Mouse (Mus musculus) adrenal gland, adult 2 months (tissue): Measurements from ENCODE around the gene Gucy2f. TPM values are rescaled to one million over a fixed set of nuclear protein-coding genes. Genes with fewer than 3 reads are reported as not detected.
"Not testable (repeated sequence)": the region's sequence is repeated elsewhere in the genome, so short reads cannot be mapped to it uniquely, and the experiment has no call there.

Source experiments
- DNase-seq: peaks from one replicate; pipeline ENCODE4 v3.0.0; 2021
- long read RNA-seq: library from polyadenylated mRNA; stranded (forward); transcript quantifications from one replicate; pipeline ENCODE4 v2.0.0, GENCODE M21; 2021
- polyA plus RNA-seq: library from polyadenylated mRNA; depleted of rRNA; stranded (reverse); fragments of >200 nt; gene quantifications from 2 replicates; pipeline ENCODE4 v1.2.3, GENCODE M21; 2012; rRNA removed
- total RNA-seq, 2 experiments: library from RNA; stranded (reverse); gene quantifications; 2 replicates each; pipeline ENCODE4 v1.2.3; 2021

The Gucy2f gene
- total RNA-seq (not detected), polyA plus RNA-seq (not detected in 2 replicates)
- long read RNA-seq = 0 reads

DNA sequence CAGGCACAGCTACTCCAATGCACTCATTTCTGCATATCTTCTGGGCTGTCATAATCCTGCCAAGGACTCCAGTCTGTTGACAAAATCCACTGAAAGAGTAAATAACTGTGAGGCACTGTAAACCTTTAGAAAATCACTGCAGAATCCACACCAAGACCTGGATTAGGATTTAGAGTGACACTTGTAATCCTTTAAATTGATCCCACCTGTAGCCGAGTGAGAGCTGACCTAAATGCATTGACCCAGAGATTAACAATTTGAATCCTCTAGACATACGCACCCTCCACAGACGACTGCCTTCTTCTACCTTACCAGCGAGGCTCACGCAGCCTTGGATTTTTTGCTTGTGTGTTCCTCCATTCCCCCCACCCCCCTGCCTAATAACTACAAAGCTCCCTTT is at the start of gene Gucy2f:
Gene Gucy2f (minus strand): TSS at position 101 of the 400 bp plus-strand sequence.
- no peak for DNase-seq

DNA sequence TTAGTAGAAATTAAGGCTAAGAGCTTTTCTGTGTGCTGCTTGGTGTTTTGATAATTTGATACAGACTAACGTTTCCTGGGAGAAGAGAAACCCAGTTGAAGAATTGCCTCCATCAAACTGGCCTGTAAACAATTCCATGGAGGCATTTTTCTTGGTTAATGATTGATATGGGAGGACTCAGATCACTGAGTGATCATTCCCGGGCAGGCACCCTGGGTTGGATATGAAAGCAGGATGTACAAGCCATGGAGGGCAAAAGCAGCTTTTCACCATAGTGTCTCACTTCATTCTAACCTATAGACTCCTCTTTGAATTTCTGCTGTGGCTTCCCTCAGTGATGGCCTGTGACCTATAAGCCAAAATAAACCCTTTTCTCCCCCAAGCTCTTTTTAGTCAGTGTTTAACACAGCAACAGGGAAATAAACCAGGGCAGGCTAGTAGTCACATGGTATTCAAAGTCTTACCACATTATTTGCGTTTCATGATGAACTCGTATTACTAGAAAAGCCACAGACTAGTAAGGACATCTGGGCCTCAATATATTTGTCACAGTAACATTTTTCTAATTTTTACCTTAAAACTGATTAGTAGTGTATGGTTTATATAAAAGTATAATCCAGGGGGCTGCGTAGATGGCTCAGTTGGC is 49.1 kb upstream of the Gucy2f start:
- no peak for DNase-seq

DNA sequence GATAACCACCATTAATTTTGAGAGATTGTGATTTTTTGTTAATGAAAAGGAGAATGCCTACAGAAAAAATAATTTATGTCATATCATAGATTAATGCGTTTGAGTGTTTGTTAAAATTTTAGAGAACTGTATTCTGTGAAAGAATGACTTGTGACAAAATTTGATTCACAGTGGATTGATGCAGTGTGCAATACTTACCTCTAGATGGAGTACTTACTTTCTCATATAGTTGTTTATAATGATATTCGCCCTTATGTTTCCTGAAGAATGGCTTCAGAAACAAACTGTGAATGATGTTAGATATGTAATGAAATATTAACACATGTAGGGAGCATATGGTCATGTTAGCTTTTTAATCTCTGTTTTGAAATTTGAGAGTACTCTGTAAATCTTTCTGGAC is 40.4 kb upstream of the Gucy2f start:
- DNase-seq = no peak

DNA sequence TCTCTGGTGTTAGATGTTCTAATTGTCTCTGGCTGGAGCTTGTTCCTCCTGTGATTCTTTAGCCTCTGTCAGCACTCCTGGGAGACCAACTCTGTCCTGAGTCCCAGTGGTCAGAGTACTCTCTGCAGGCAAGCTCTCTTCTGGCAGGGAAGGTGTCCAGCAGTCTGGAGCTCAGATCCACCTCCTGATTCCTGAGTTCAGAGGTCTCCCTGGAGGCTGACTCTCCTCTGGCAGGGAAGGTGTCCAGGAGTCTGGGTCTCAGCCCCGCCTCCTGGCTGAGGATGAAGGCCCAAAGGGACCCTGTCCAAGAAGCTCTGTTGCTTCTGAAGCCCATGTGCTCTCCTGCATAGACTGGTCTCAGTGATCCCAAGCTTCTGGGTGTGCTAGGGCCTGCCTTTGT is 39.4 kb upstream of the Gucy2f start:
- DNase-seq = not testable (repeated sequence)

DNA sequence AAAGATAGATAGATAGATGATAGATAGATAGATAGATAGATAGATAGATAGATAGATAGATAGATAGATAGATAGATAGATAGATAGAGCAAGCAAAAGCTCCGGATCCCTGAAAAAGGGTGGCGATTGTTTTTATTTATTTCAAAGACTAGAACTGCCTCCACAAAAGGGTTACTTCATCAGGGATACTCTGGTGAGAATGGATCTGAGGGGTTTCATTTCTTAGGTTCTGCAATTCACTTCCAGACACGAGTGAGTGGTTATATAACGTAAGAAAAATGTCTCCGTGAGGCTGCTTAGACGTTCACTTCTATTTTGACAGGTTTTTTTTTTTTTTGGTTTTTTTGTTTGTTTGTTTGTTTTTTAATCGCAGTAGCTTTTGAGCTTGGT is 32.0 kb upstream of the Gucy2f start:
- no peak for DNase-seq

DNA sequence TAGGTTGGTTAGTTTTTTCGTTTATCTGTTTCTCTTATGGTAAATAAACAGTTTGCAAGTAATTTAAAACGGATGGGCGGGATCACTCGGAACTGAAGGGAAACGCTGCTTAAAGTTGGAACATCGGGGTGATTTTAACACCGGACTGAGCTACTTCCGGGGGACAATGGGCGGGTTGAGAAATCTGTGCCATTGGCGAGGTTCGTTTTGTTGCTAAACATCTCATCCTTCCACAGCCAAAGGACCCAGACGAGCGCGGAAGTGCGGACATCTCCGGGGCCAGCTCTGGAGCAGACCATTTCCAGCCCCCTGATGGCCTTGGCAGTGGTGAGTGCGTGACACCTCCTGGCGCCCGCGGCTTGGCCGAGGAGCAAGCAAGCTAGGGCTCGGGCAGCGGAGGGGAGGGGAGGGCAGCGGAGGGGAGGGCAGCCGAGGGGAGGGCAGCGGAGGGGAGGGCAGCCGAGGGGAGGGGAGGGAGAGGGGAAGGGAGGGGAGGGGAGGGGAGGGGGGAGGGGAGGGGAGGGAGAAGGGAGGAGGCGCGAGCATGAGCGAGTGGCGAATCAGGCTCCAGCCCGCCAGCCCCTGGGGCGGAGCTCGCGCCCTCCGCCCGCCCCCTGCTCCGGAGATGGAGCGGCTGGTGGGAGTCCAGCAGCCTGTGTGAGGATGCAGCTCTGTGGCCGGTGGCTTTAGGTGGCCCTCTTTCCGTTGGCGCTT is 31.5 kb upstream of the Gucy2f start:
- DNase-seq = peak; percentile 82

DNA sequence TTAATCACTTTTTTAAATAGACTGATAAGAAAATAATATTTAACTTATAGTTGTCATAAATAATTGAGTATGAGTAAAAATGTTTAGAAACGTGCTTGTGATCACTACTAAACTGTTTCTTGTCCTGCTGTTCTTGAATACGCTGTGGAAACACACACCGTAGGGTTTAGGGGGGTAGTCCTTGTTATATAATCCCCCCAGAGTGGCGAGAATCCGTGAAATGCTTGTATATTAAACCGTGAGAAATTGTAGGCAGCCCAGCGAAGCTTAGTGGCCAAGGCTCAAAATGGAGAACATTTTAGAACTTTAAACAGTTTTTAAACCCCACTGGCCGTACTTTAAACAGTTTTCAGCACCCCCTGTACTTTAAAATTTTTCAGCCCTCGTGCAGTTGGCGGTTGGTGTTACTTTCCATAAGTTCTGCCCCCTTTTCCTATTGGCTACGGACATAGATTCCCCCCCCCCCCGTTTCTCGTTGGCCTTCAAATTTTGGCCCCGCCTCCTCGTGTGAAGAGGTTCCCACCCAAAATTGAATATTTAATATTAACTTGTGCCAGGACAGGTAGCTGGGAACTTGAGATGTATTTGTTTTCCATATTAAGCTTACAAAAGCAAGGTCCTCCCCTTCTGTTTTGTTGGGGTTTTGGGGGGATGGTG is 30.8 kb upstream of the Gucy2f start:
- peak; percentile 40 for DNase-seq

DNA sequence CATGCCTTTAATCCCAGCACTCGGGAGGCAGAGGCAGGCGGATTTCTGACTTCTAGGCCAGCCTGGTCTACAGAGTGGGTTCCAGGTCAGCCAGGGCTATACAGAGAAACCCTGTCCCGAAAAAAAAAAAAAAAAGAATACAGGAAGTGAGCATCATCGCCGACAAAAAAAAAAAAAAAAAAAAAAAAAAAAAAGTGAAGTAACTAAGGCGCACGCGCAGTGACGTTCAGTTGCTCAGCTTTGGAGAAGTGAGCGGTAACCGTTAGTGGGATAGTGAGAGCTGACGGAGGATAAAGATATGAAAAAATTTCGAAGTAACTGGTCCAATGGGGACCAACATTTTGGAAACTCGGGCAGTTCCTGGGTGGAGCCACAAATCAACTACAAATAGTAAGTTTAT is 29.8 kb upstream of the Gucy2f start, which contains the start of gene Nxt2:
Gene Nxt2 (plus strand): TSS at position 229 of the 400 bp plus-strand sequence.
- DNase-seq = no peak

DNA sequence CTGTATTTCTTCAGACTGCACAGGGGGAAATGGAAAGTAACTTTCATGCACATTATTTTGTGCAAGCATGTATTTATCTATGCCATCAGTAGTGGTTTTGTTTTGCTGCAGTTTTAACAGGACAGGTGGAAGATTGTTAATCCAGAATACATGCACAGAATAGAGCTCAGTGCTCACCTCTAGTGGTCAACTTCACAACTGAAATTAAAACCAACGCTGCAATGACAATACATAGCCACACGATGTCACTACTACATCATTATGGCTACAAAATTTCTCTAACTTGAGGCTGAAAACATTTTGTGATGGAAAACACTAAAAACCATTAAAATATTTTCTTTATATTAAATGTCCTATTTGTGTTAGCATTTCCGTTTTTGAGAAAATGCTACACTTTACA is 3.6 kb upstream of the Gucy2f start:
- peak; percentile 13 for DNase-seq

DNA sequence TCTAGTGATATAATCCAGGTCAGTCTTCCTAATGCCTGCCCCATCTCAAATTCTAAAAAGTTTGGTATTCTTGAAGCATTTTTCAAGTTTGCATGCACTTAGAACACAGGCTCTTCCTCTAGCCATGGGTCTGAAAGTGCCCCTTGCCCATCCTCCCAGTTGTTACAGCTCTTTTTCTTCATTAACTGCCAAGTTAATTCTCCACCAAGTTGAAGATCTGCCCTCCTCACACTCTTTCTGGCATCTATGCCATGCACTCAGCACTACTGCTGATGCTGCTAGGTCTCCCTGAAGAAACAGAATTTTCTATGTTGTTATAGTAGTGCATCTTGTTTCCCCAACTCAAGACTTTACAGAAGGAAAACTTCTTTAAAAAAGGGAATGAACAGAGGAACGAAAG is 1.2 kb downstream of the Gucy2f start:
- no peak for DNase-seq

DNA sequence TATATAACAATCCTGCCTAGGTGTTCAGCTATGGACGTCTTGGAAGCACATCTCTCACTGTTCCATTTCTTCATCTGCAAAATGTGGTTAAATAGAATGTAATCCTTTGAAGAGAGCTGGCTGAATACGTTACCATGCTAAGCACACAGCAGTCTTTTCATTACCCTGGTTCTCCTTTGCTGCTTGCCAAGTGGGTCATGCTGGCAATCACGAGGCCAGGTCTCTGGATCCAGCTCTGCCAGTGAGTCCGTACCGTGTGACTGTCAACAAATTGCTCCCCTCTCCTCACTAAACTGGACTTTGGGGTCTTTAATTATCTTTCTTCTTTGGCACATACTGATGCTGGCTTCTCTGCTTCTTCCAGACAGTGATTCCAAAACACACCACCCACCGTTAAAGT is 2.3 kb downstream of the Gucy2f start:
- DNase-seq = peak; percentile 11

DNA sequence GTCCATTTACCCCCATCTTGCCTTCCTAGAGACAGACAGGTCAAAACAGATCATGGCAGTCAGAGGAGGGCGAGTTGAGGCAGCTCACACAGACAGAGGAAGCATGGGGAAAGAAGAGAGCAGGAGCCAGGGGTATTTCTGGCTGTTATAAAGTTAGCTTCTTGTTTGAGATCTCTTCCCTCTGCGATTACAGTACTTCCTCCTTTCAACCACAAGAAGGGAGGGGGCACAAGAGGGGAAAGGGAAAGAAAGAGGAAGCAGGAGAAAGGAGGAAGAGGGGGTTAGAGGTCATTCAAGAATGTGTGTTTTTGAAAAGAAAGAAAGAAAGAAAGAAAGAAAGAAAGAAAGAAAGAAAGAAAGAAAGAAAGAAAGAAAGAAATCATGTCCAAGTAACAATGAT is 6.4 kb downstream of the Gucy2f start:
- DNase-seq = no peak

DNA sequence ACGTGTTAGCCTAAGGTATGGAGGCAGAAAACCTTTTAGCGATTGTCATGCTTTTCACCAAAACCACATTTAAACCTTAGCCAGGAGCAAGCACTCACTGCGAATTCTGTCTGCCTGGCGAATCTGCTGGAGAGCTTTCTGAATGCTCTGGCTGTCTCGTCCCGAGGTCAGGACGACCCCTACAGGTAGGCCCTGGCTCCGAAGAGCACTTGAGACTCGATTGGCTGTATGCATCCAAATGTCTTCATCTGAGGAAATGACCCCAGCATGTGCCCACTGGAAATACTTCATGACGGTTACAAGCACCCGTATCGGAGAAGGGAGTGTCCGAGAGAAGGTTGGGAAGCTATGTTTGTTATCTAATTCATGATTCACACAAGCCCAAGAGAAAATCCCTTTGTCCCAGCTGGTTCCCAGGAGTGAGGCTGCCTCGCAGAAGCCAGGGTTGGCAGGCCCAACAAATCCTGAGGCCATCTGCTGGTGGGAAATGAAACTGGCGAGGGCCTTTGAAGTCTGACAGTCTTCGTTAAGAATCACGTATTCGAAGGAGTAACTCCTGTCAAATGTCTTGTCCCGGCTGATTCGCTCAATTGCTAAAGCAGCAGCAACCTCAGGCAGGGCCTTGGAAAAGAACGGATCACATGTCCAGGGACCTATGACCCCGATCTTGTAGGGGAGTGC is 7.6 kb downstream of the Gucy2f start:
- DNase-seq = peak; percentile 22

DNA sequence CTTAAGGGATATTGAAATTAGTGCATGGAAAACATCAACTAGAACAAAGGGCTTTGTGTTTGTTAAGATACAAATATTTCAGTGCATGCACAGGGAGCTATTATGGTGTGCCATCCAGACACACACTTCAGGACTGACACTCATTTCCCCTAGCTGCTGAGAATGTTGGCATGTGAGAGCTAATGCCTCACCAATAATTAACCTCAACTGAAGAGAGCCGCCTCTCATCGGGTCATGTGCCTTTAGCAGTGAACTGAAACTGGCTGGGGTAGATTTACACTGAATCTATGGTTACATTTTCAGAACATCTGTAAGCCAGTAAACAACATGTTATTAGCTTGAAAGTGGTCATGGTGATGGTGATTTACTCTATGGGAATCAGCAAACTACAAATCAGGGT is 14.7 kb downstream of the Gucy2f start:
- no peak for DNase-seq

DNA sequence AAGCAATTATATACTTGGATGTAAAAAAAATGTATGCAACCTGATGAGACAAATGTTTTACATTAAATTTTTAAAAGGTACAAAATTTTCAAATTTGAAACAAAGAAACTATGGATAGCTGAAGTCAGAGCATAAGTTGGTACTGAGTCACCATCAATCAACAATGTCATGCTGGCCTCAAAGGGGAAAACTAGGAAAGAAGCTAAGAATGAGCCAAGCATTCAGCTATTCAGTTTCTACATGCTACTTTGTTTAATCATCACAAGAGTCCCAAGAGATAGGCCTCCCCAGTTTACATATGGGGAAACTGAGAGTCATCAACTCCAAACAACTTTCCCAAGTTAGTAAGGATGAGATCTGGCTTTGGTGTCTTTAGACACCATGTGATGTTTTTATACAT is 19.8 kb downstream of the Gucy2f start:
- no peak for DNase-seq

DNA sequence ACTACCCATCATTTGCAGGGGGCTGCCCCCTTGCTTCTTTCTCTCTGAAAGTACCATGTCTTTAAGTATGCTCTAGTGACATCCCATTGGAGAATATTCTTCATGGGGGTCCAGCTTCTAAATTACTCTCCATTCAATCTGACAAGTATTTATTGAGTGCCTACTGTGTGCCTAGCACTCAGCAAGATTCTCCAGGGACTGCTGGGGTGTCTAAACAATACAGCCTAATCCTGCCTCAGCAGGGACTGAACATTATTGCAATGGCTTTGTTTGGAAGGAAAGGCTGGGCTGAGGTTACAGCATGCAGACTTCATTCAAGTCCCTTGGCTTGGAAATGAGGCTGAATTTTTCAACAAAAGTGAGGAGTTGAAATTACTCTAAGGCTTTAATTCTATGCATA is 81.0 kb downstream of the Gucy2f start:
- DNase-seq = no peak

DNA sequence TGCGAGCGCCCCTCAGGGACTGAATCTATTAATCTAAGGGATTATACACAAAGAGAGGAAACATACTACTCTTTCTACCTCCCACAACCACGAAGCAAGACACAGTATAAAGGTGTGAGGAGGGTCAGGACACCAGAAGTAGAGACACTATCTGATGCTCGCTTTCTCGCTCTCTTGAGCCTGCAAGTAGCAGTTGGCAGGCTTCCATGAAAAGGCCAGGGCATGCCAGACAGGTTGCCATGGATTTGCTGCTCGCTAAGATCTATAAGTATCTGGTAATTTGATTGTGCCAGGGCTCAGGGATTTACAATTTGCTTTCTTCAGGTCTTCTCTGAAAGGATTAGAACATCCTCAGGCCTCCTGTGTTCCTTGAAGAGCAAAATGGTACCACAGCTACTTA is 85.5 kb downstream of the Gucy2f start:
- no peak for DNase-seq

DNA sequence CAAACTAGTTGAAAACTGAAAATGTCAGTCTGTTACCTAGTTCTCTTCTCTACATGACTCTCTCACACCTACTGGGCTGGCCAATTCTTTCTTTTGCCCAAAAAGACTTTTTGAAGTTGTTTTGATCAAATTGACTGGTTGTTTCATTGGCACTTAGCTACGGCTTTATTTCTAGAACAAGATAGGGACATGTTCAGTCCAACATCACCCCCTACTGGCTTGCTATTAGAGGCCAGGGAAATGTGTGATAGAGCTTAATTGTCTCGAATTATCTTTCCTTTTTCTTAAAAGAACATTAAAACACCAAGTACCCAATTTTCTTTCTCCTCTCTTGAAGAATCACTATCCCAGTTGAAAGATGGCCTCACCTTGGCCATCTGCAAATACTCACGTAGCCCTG is 99.8 kb downstream of the Gucy2f start:
- DNase-seq = peak; percentile 10

DNA sequence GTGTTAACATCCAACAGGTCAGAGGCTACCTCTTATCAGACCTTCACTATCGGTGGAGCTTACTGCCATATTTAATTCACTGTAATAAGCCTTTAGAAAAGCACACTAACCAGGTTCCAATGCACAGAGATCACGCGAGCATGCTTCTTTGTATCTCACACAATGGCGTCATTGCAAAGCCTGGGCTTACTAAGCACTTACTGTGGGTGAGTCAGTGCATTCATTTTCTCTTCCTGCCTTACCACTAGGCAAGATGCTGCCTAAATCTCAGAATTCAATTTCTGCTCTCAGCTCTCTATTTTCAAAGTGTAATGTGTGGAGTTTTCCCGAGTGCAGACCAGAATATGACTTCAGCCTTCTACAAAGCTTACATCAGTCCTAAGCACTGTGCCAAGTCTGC is 101.2 kb downstream of the Gucy2f start:
- DNase-seq = no peak

DNA sequence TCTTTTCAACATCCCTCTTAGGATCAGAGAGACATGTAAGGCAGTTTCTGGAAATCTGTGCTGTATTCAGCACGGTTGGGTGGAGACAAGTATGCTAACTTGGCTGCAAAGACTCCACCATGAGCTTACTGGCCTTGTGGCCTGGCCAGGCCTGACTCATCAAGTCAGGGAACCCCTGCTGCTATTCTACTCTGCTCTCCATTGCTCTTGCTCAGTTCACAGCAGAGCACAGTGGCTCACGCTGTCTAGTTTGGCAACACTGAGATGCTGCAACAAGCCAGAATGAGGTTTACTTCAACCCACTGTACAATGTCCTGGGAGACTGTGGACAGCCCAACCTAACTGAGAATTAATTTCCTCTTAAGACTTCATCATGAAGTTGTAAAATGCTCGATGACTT is 134.1 kb downstream of the Gucy2f start:
- peak; percentile 14 for DNase-seq
